Mouse (Mus musculus): ENCODE data around the gene Hoxa7. TPM values are rescaled to one million over a fixed set of nuclear protein-coding genes. Genes with fewer than 3 reads are reported as not detected.

Hoxa7 gene
- total RNA-seq, 2 experiments from 2014 or later = not detected

DNA sequence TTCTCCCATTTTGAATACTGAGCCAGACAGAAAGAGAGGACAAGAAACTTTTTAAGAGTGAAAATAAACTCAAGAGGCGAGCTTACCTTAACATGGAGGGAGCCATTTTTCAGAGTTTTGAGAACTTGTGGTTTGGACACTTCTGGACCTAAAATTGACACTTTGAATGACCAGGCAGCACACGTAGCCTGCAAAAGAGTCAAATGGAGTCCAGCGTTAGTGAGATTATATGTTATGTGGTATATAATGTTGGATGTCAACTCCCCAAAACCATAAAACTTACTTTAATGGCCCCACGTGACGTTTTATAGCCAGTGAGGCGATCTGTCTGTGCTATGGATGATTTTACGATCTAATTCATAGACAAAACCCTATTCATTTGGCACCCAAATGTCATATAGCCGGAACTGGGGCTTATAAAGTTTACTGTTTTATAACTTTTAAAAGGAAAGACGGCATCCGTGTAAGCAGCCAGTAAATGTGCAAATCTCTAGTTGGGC, 20.9 kb downstream of the Hoxa7 start:
- no peak for DNase-seq (ENCODE audit: low spot score in 2 of 2)

- DNase-seq (ENCODE audit: low spot score in 2 of 2) = no peak
Observed at GRCm38 (mm10) chr6:52200073-52200750, 21.4 kb downstream of the Hoxa7 start.

- no peak for DNase-seq (ENCODE audit: low spot score in 2 of 2)
Observed at GRCm38 (mm10) chr6:52197271-52197670, 24.4 kb downstream of the Hoxa7 start.

GRCm38 (mm10) chr6:52196811-52197210, 24.8 kb downstream of the Hoxa7 start:
- DNase-seq (ENCODE audit: low spot score in 2 of 2) = no peak

- DNase-seq (ENCODE audit: low spot score in 2 of 2) = no peak
Observed at GRCm38 (mm10) chr6:52194690-52195089, 27.0 kb downstream of the Hoxa7 start.

GRCm38 (mm10) chr6:52191860-52192550, 29.6 kb downstream of the Hoxa7 start:
- DNase-seq (ENCODE audit: low spot score in 2 of 2) = no peak

DNA sequence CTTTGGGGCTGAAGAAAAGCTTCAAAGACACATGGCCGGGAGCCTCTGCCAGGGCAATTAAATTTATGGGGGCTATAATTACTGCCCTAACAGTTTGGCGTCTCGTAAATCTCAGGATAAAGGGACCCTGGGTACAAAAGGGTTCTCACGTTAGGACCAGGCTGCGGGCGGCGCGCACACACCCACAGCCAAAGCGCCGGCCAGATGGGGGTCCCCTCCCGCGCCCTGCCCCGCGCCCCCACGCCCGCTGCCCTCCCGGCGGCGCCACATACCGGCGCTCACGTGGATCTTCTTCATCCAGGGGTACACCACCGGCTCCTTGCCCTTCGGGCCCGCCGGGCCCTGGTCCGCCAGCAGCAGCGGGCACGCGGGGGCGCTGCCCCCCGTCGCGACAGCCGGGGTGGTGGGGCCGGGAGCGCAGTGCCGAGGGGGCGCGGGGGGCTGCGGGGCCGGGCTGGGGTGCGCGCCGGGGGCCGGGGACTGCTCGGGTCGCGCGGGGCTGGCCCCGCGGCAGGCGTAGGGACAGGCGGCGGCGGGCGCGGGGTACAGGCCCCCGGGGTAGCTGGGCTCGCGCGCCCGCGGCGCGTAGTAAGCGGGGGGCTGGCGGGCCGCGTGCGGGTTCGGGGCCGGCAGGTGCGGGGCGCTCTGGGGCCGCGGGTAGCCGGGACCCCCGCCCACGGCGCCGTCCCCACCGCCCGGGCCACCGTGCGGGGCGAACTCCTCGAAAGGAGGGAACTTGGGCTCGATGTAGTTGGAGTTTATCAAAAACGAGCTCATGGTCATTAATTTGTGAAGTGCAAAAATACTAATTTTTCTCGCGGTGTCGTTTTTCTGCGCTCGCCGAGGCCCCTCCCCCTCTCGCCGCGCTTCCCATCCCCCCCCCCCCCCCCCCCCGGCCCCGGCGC, 30.5 kb downstream of the Hoxa7 start, which contains the start of gene Hoxa4:
TSS of gene Hoxa4 (minus strand) at position 848 of the 905 bp plus-strand sequence.
- DNase-seq (ENCODE audit: low spot score in 2 of 2) = no peak

DNA sequence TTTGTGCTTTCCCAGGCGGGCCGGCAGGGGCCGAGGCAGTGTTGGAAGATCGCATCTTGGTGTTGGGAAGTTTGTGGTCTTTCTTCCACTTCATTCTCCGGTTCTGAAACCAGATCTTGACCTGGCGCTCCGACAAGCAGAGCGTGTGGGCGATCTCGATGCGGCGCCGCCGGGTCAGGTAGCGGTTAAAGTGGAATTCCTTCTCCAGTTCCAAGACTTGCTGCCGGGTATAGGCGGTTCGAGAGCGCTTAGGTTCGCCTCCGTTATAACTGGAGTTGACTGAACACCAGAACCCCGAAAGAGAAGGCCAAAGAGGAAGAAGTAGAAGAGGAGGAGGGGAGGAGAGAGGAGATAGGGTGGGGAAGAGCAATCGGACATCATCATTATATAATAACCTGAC, 31.2 kb downstream of the Hoxa7 start:
- DNase-seq (ENCODE audit: low spot score in 2 of 2) = no peak

- DNase-seq (ENCODE audit: low spot score in 2 of 2) = no peak
Observed at GRCm38 (mm10) chr6:52189909-52190308, 31.7 kb downstream of the Hoxa7 start.

DNA sequence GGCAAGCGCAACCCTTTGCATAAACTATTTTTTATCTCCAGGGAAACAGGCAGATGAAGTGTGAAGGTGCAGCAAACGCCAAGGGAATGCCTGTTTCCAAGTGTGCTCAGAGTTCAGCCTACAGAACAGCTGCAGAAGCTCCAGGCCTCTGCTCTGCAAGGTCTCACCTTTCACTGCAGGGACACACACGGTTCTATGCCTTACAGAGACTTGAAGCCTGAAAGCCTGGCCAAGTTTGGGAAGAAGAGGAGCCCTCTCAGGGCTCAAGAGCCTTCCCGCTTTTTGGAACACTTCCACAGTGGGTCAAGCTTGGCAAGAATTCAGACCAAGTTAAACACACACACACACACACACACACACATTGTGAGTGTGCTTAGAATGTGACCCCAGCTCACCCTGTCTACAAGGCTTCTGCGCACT, 32.5 kb downstream of the Hoxa7 start:
- DNase-seq (ENCODE audit: low spot score in 2 of 2) = no peak

GRCm38 (mm10) chr6:52186500-52186899, 35.2 kb downstream of the Hoxa7 start:
- DNase-seq (ENCODE audit: low spot score in 2 of 2) = no peak

GRCm38 (mm10) chr6:52185834-52186233, 35.8 kb downstream of the Hoxa7 start:
- DNase-seq (ENCODE audit: low spot score in 2 of 2) = no peak

- no peak for DNase-seq (ENCODE audit: low spot score in 2 of 2)
Observed at GRCm38 (mm10) chr6:52185222-52185621, 36.4 kb downstream of the Hoxa7 start.

DNA sequence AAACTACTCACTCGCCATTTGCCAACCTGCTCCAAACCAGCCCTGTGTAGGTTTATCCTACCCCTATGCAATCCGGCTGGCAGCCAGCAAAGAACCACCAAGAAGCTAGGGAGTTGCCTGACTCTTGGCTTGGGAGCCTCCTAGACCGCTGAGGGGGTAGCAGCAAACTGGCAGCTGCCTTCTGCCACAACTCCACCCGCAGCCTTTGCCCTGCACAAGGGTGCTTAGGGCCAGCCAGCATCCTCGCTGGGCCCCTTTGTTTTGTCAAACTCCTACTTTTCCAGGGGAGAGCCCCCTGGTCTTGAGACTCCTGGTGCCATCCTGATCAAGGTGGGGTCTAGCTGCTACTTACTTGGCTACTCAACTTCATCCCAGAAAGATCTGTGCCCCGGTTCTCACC, 37.0 kb downstream of the Hoxa7 start:
- no peak for DNase-seq (ENCODE audit: low spot score in 2 of 2)

DNA sequence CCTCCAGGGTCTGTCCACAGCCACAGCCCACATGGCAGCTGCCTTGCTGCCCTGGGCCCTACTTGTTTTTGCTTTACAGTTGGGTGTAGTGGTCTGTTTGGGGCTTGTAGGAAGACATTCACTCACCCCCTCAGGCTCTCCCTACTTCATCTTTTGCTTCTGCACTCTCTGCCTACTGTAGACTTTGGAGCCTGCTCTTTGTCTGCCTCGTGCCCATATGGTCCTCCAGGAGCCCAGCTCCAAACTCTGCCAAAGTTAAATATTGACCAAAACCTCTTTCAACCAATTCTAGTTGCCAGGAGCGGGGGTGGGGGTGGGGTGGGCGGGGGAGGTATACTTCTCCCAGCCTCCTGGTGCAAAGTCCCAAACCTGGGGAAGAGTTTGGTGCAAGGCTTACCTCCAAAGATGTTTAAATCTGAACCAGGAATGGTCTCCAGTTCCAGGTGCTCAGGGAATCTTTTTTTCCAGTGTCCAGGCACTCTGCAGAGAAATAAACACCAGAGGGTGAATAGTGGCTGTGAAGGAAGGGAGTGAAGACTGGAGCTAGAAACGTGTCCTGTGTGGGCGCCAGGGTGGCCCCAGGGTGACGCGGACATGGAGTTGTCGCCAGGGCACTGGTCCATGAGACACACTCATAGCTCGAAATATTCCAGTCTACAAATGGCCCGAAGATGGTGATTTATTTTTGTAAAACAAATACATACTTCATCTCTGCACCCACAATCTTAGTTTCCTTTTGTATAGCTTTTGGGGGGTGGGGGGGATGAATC, 38.2 kb downstream of the Hoxa7 start:
- DNase-seq (ENCODE audit: low spot score in 2 of 2) = no peak

- DNase-seq (ENCODE audit: low spot score in 2 of 2) = no peak
Observed at GRCm38 (mm10) chr6:52182793-52183192, 38.9 kb downstream of the Hoxa7 start.

GRCm38 (mm10) chr6:52182030-52182429, 39.6 kb downstream of the Hoxa7 start:
- no peak for DNase-seq (ENCODE audit: low spot score in 2 of 2)

DNA sequence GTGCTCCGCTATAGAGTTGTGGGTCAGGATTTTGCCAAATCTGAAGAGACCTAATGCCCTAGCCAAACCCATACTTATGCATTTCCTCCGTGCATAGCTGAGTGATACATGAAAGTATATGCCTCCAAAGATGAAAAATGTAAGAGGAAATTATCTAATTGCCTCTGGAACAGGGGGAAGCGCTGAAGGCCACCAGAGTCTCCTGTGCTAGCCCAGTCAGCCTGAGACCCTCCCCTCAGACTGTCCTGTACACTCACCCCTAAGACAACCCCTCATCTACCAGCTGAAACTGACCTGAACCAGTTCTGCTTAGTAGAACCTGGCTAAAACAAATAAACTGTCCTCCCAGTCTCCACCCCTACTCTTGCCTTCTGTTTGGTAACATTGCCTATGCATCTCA, 40.9 kb downstream of the Hoxa7 start:
- DNase-seq (ENCODE audit: low spot score in 2 of 2) = no peak

- DNase-seq (ENCODE audit: low spot score in 2 of 2) = no peak
Observed at GRCm38 (mm10) chr6:52180213-52180710, 41.4 kb downstream of the Hoxa7 start.

DNA sequence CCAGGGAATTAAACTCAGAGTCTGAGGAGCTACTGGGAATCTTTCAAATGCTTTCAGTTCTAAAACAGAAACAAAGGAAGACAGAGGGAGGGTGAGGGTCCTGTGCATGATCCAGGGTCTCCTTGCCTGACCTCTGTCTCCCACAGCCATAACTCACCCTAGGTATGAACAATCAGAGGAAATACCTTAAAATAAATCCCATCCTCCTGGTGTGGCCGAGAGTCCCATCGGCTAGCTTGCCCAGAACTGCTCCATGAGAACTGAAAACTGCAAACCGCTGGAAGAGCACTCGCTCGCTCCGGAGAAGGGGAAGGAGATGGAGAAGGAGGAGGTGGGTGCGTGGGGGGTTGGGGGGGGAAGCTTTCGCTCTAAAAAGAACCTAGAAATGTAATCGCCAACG, 42.0 kb downstream of the Hoxa7 start:
- no peak for DNase-seq (ENCODE audit: low spot score in 2 of 2)

All from left cerebral cortex, adult 18-20 months (tissue).